Mouse (Mus musculus) erythroblast, embryonic 14.5 days (primary cell): ENCODE data around the gene Aqp11.

Source experiments
- GATA1 ChIP-seq: IDR thresholded peaks from 2 replicates; pipeline ENCODE4 v1.6.1; 2012; ENCODE audit warnings: low read length, inconsistent platforms, mixed read lengths
- TAL1 ChIP-seq: IDR thresholded peaks from 3 replicates; pipeline ENCODE4 v1.6.1; 2012; ENCODE audit warnings: low read length, inconsistent platforms, mixed read lengths

DNA sequence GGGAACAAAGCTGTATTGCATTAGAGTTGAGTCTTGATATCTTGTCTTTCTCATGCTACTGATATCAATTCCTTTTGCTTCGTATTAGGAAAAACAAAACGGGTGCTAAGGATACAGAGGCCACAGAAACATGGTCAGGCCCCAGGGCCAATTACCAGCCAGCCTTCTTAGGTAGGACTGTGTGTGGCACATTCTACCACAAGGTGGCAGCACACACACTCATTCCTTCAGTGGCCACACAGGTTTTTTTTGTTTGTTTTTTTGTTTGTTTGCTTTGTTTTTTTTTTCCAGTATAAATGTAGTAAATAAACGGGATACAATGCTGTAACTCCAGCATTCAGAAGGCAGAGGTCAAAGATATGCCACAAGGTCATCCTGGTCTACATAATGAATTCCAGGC is 7.2 kb upstream of the Aqp11 start:
- TF ChIP-seq GATA1 = no peak
- TF ChIP-seq TAL1 = no peak
